Mouse (Mus musculus): ENCODE measurements around the gene Dact3. TPM values are rescaled to one million over a fixed set of nuclear protein-coding genes. Genes with fewer than 3 reads are reported as not detected.

Dact3 gene
- total RNA-seq, 2 experiments from 2014 or later: 130 to 141 TPM

- no peak for DNase-seq (ENCODE audit: low spot score in 2 of 2)
- intact Hi-C loops (cut with DNase I): no loop called here
Observed at GRCm38 (mm10) chr7:16883162-16883561, 8.0 kb downstream of the Dact3 start.

- DNase-seq (ENCODE audit: low spot score in 2 of 2): no peak
- intact Hi-C loops (cut with DNase I): no loop called here
Observed at GRCm38 (mm10) chr7:16884334-16884733, 9.2 kb downstream of the Dact3 start.

GRCm38 (mm10) chr7:16885271-16885776, 10.2 kb downstream of the Dact3 start:
- intact Hi-C loops (cut with DNase I): no loop called here
- no peak for DNase-seq (ENCODE audit: low spot score in 2 of 2)

GRCm38 (mm10) chr7:16885905-16886304, 10.8 kb downstream of the Dact3 start:
- intact Hi-C loops (cut with DNase I): no loop called here
- no peak for DNase-seq (ENCODE audit: low spot score in 2 of 2)

- no peak for DNase-seq (ENCODE audit: low spot score in 2 of 2)
- intact Hi-C loops (cut with DNase I): loop anchor here (2.0 kb wide), 1 partner anchor 16 kb away; the partner anchor contains the start of gene Dact3
Observed at GRCm38 (mm10) chr7:16890536-16890935, 15.4 kb downstream of the Dact3 start.

- DNase-seq (ENCODE audit: low spot score in 2 of 2): no peak
- intact Hi-C loops (cut with DNase I): loop anchor here (2.0 kb wide), 1 partner anchor 16 kb away; the partner anchor contains the start of gene Dact3
Observed at GRCm38 (mm10) chr7:16890944-16891343, 15.8 kb downstream of the Dact3 start.

GRCm38 (mm10) chr7:16891641-16892351, 16.7 kb downstream of the Dact3 start, which contains the start of gene Gng8:
Gng8 (plus strand) TSS chr7:16891786.
- DNase-seq (ENCODE audit: low spot score in 2 of 2): peak; percentile 84 to 89
- intact Hi-C loops (cut with DNase I): loop anchor here (2.0 kb wide), 1 partner anchor 17 kb away; the partner anchor contains the start of gene Dact3

- DNase-seq (ENCODE audit: low spot score in 2 of 2): no peak
- intact Hi-C loops (cut with DNase I): no loop called here
Observed at GRCm38 (mm10) chr7:16892352-16892730, 17.2 kb downstream of the Dact3 start.

GRCm38 (mm10) chr7:16893612-16894011, 18.5 kb downstream of the Dact3 start:
- intact Hi-C loops (cut with DNase I): loop anchor here (2.0 kb wide), 1 partner anchor 21 kb away; no protein-coding TSS in a partner anchor
- DNase-seq (ENCODE audit: low spot score in 2 of 2): no peak

- no peak for DNase-seq (ENCODE audit: low spot score in 2 of 2)
- intact Hi-C loops (cut with DNase I): loop anchor here (2.0 kb wide), 1 partner anchor 21 kb away; no protein-coding TSS in a partner anchor
Observed at GRCm38 (mm10) chr7:16894279-16894678, 19.2 kb downstream of the Dact3 start.

GRCm38 (mm10) chr7:16895000-16895399, 19.9 kb downstream of the Dact3 start:
- intact Hi-C loops (cut with DNase I): loop anchor here (2.0 kb wide), 1 partner anchor 20 kb away; no protein-coding TSS in a partner anchor
- peak in 1 of 2 experiments; percentile 74 for DNase-seq (ENCODE audit: low spot score in 2 of 2)

GRCm38 (mm10) chr7:16895511-16895910, 20.4 kb downstream of the Dact3 start:
- DNase-seq (ENCODE audit: low spot score in 2 of 2): no peak
- intact Hi-C loops (cut with DNase I): loop anchor here (2.0 kb wide), 1 partner anchor 19 kb away; no protein-coding TSS in a partner anchor

GRCm38 (mm10) chr7:16900526-16900925, 25.4 kb downstream of the Dact3 start:
- no peak for DNase-seq (ENCODE audit: low spot score in 2 of 2)
- intact Hi-C loops (cut with DNase I): no loop called here

- intact Hi-C loops (cut with DNase I): no loop called here
Observed at GRCm38 (mm10) chr7:16903439-16903955, 28.4 kb downstream of the Dact3 start.

GRCm38 (mm10) chr7:16904120-16904675, 29.1 kb downstream of the Dact3 start:
- DNase-seq (ENCODE audit: low spot score in 2 of 2): no peak
- intact Hi-C loops (cut with DNase I): no loop called here

More at GRCm38 (mm10) chr7:16903439-16903955, 28.4 kb downstream of the Dact3 start:
- no peak for DNase-seq (ENCODE audit: low spot score in 2 of 2)

GRCm38 (mm10) chr7:16905491-16906021, 30.4 kb downstream of the Dact3 start:
- DNase-seq (ENCODE audit: low spot score in 2 of 2): no peak
- intact Hi-C loops (cut with DNase I): no loop called here

GRCm38 (mm10) chr7:16906281-16906680, 31.2 kb downstream of the Dact3 start, which contains the start of gene Ptgir:
Ptgir (plus strand) TSS chr7:16906490.
- no peak for DNase-seq (ENCODE audit: low spot score in 2 of 2)
- intact Hi-C loops (cut with DNase I): no loop called here

- DNase-seq (ENCODE audit: low spot score in 2 of 2): no peak
Observed at GRCm38 (mm10) chr7:16906889-16907559, 31.9 kb downstream of the Dact3 start.

GRCm38 (mm10) chr7:16907842-16908241, 32.7 kb downstream of the Dact3 start:
- intact Hi-C loops (cut with DNase I): no loop called here

More at GRCm38 (mm10) chr7:16906889-16907559, 31.9 kb downstream of the Dact3 start:
- intact Hi-C loops (cut with DNase I): no loop called here

More at GRCm38 (mm10) chr7:16907842-16908241, 32.7 kb downstream of the Dact3 start:
- no peak for DNase-seq (ENCODE audit: low spot score in 2 of 2)
